Mouse (Mus musculus): Measurements from ENCODE around the gene Nrip2. TPM values are rescaled to one million over a fixed set of nuclear protein-coding genes. Genes with fewer than 3 reads are reported as not detected.
A peak's percentile ranks its signal among the peaks of the same experiment; 100 is the strongest.

The Nrip2 gene
- polyA plus RNA-seq, 1 experiment from 2014 or later, result 6.1 TPM

DNA sequence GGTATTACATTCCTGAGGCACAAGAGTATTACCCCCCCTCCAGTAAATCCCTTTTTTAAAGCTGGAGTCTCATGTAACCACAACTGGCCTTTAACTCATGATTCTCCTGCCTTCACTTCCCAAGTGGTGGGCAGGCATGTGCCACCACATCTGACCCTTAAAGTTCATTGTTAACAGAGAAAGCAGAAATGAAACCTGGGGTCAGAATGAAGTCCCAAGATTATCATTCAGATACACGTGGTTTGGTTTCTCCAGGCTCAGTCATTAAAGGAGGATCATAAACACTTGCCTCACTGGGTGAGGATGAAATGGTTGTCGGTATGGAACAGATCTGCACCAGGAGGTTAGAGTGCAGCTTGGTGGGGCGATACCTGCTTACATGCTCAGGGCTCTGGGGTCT is 17.8 kb upstream of the Nrip2 start:
- Histone ChIP-seq H3K36me3 (ENCODE audit: control insufficient read depth, insufficient read depth, low read length) (peaks cover 3% of the 10 kb centered on the region; the same call in 1 of the 2 replicates), H3K4me3 (ENCODE audit: low read depth, low read length) (no peak overlapping the region), H3K27me3 (replicated peaks; ENCODE audit: control insufficient read depth, insufficient read depth, low read length) (no peaks in the 10 kb centered on the region), H3K9me3 (ENCODE audit: control insufficient read depth, low read length) (no peaks in the 10 kb centered on the region), H3K9ac (ENCODE audit: low read length) (no peak overlapping the region), H3K4me2 (ENCODE audit: low read length) (no peak overlapping the region), H3K4me1 (replicated peaks; ENCODE audit: control insufficient read depth, insufficient read depth, low read length) (no peaks in the 10 kb centered on the region), H3K27ac (ENCODE audit: low read depth) (no peak overlapping the region)
- ATAC-seq (replicated peaks; ENCODE audit: low FRiP score, low TSS enrichment, low read depth), result no peak
- WGBS, result 70% methylated on average over 3 of the region's 3 CpGs
- DNase-seq (ENCODE audit: low spot score), result no peak

DNA sequence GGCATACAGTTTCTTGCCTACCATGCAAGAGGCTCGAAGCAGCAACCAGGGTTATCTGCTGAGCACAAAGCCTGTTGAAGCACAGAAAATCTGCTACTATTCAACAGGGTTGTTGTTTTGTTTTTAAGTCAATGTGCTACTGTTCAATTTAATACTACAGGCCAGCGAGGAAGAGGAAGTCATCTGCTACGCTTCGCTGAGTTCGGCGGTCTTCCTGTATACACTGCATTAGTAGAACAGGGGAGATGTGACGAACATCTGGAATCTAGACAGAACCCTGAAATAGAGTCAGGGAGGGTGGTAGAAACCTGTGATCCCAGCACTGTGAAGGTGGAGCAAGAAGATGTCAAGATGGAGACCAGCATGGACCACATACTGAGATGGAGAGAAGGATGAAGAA is 15.3 kb upstream of the Nrip2 start:
- 79% methylated on average over 7 of the region's 7 CpGs for WGBS
- H3K27ac ChIP-seq (ENCODE audit: low read depth), result no peak overlapping the region
- ATAC-seq (replicated peaks; ENCODE audit: low FRiP score, low TSS enrichment, low read depth), result no peak

GRCm38 (mm10) chr6:128385026-128385425 is 14.1 kb upstream of the Nrip2 start:
- ATAC-seq (replicated peaks; ENCODE audit: low FRiP score, low TSS enrichment, low read depth) (no peak), DNase-seq (ENCODE audit: low spot score) (no peak)
- WGBS, result 67% methylated on average over 1 of the region's 1 CpGs
- no peak overlapping the region for H3K4me3 ChIP-seq (ENCODE audit: low read depth, low read length)
- no peaks in the 10 kb centered on the region for H3K4me1 ChIP-seq (replicated peaks; ENCODE audit: control insufficient read depth, insufficient read depth, low read length)
- H3K4me2 ChIP-seq (ENCODE audit: low read length), result no peak overlapping the region
- no peaks in the 10 kb centered on the region for H3K36me3 ChIP-seq (ENCODE audit: control insufficient read depth, insufficient read depth, low read length)
- H3K27me3 ChIP-seq (replicated peaks; ENCODE audit: control insufficient read depth, insufficient read depth, low read length), result no peaks in the 10 kb centered on the region
- H3K27ac ChIP-seq (ENCODE audit: low read depth), result no peak overlapping the region
- H3K9me3 ChIP-seq (ENCODE audit: control insufficient read depth, low read length), result no peaks in the 10 kb centered on the region
- H3K9ac ChIP-seq (ENCODE audit: low read length), result no peak overlapping the region

More for the DNA sequence above, 15.3 kb upstream of the Nrip2 start:
- no peak overlapping the region for H3K4me3 ChIP-seq (ENCODE audit: low read depth, low read length)
- H3K27me3 ChIP-seq (replicated peaks; ENCODE audit: control insufficient read depth, insufficient read depth, low read length), result no peaks in the 10 kb centered on the region
- DNase-seq (ENCODE audit: low spot score), result no peak
- H3K36me3 ChIP-seq (ENCODE audit: control insufficient read depth, insufficient read depth, low read length), result no peaks in the 10 kb centered on the region
- no peaks in the 10 kb centered on the region for H3K9me3 ChIP-seq (ENCODE audit: control insufficient read depth, low read length)
- H3K9ac ChIP-seq (ENCODE audit: low read length), result no peak overlapping the region
- no peak overlapping the region for H3K4me2 ChIP-seq (ENCODE audit: low read length)
- no peaks in the 10 kb centered on the region for H3K4me1 ChIP-seq (replicated peaks; ENCODE audit: control insufficient read depth, insufficient read depth, low read length)

DNA sequence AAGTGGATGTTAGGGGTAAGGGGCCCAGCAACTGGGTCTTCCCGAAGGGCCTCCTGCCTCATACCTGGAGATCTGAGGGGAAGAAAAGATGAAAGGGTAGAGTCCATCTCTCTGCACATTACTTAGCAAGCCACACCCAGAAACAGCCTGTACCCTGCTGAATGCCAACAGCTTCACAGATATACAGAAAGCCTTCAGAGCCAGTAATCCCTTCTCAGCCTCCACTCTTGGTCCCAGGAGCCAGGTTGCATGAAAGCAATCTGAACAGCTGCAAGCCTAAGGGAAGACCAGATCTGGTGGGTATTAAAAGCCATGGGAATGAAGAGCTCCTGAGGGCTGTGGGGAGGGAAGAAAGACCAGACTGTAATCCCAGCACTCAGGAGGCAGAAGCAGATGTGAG is 9.9 kb upstream of the Nrip2 start:
- H3K9ac ChIP-seq (ENCODE audit: low read length), result no peak overlapping the region
- 86% methylated on average over 1 of the region's 1 CpGs for WGBS
- no peak overlapping the region for H3K4me2 ChIP-seq (ENCODE audit: low read length)
- ATAC-seq (replicated peaks; ENCODE audit: low FRiP score, low TSS enrichment, low read depth) (no peak), DNase-seq (ENCODE audit: low spot score) (no peak)
- no peak overlapping the region for H3K4me3 ChIP-seq (ENCODE audit: low read depth, low read length)
- no peaks in the 10 kb centered on the region for H3K27me3 ChIP-seq (replicated peaks; ENCODE audit: control insufficient read depth, insufficient read depth, low read length)
- no peak overlapping the region for H3K27ac ChIP-seq (ENCODE audit: low read depth)
- H3K36me3 ChIP-seq (ENCODE audit: control insufficient read depth, insufficient read depth, low read length), result no peaks in the 10 kb centered on the region
- no peaks in the 10 kb centered on the region for H3K4me1 ChIP-seq (replicated peaks; ENCODE audit: control insufficient read depth, insufficient read depth, low read length)
- H3K9me3 ChIP-seq (ENCODE audit: control insufficient read depth, low read length), result no peaks in the 10 kb centered on the region

GRCm38 (mm10) chr6:128390683-128391082 is 8.4 kb upstream of the Nrip2 start:
- Histone ChIP-seq H3K27ac (ENCODE audit: low read depth) (no peak overlapping the region), H3K36me3 (ENCODE audit: control insufficient read depth, insufficient read depth, low read length) (no peaks in the 10 kb centered on the region), H3K9me3 (ENCODE audit: control insufficient read depth, low read length) (no peaks in the 10 kb centered on the region), H3K4me2 (ENCODE audit: low read length) (no peak overlapping the region), H3K4me3 (ENCODE audit: low read depth, low read length) (no peak overlapping the region), H3K9ac (ENCODE audit: low read length) (no peak overlapping the region), H3K4me1 (replicated peaks; ENCODE audit: control insufficient read depth, insufficient read depth, low read length) (no peaks in the 10 kb centered on the region), H3K27me3 (replicated peaks; ENCODE audit: control insufficient read depth, insufficient read depth, low read length) (no peaks in the 10 kb centered on the region)
- no peak for DNase-seq (ENCODE audit: low spot score)
- ATAC-seq (replicated peaks; ENCODE audit: low FRiP score, low TSS enrichment, low read depth), result no peak
- 64% methylated on average over 1 of the region's 1 CpGs for WGBS

GRCm38 (mm10) chr6:128397574-128398261 is 1.4 kb upstream of the Nrip2 start:
- Histone ChIP-seq H3K9me3 (ENCODE audit: control insufficient read depth, low read length) (no peaks in the 10 kb centered on the region), H3K4me1 (replicated peaks; ENCODE audit: control insufficient read depth, insufficient read depth, low read length) (peaks cover 8% of the 10 kb centered on the region; the same call in 1 of the 2 replicates), H3K27me3 (replicated peaks; ENCODE audit: control insufficient read depth, insufficient read depth, low read length) (no peaks in the 10 kb centered on the region), H3K4me2 (ENCODE audit: low read length) (no peak overlapping the region), H3K4me3 (ENCODE audit: low read depth, low read length) (no peak overlapping the region), H3K27ac (ENCODE audit: low read depth) (no peak overlapping the region), H3K9ac (ENCODE audit: low read length) (no peak overlapping the region), H3K36me3 (ENCODE audit: control insufficient read depth, insufficient read depth, low read length) (no peaks in the 10 kb centered on the region)
- WGBS, result 64% methylated on average over 7 of the region's 7 CpGs
- DNase-seq (ENCODE audit: low spot score) (no peak), ATAC-seq (replicated peaks; ENCODE audit: low FRiP score, low TSS enrichment, low read depth) (no peak)

- H3K36me3 ChIP-seq (ENCODE audit: control insufficient read depth, insufficient read depth, low read length), result no peaks in the 10 kb centered on the region
- 16% methylated on average over 15 of the region's 21 CpGs for WGBS
- DNase-seq (ENCODE audit: low spot score), result peak; percentile 80
- peak; percentile 80 for ATAC-seq (replicated peaks; ENCODE audit: low FRiP score, low TSS enrichment, low read depth)
- H3K27ac ChIP-seq (ENCODE audit: low read depth), result peak overlapping the region; percentile 12; the same call in 1 of the 2 replicates
- H3K9ac ChIP-seq (ENCODE audit: low read length), result peak overlapping the region; percentile 37; the same call in 1 of the 2 replicates
- H3K4me2 ChIP-seq (ENCODE audit: low read length), result peak overlapping the region; percentile 57
- peaks cover 8% of the 10 kb centered on the region; the same call in 1 of the 2 replicates for H3K4me1 ChIP-seq (replicated peaks; ENCODE audit: control insufficient read depth, insufficient read depth, low read length)
- no peaks in the 10 kb centered on the region for H3K27me3 ChIP-seq (replicated peaks; ENCODE audit: control insufficient read depth, insufficient read depth, low read length)
- H3K4me3 ChIP-seq (ENCODE audit: low read depth, low read length), result peak overlapping the region; percentile 25
- H3K9me3 ChIP-seq (ENCODE audit: control insufficient read depth, low read length), result no peaks in the 10 kb centered on the region
Observed at GRCm38 (mm10) chr6:128399421-128400185, 507 bp downstream of the Nrip2 start.

GRCm38 (mm10) chr6:128404708-128405107 is 5.6 kb downstream of the Nrip2 start:
- no peak for ATAC-seq (replicated peaks; ENCODE audit: low FRiP score, low TSS enrichment, low read depth)
- H3K36me3 ChIP-seq (ENCODE audit: control insufficient read depth, insufficient read depth, low read length), result peaks cover 34% of the 10 kb centered on the region
- H3K27me3 ChIP-seq (replicated peaks; ENCODE audit: control insufficient read depth, insufficient read depth, low read length), result no peaks in the 10 kb centered on the region
- no peak overlapping the region for H3K4me3 ChIP-seq (ENCODE audit: low read depth, low read length)
- H3K4me1 ChIP-seq (replicated peaks; ENCODE audit: control insufficient read depth, insufficient read depth, low read length), result peaks cover 7% of the 10 kb centered on the region; the same call in 1 of the 2 replicates
- no peak for DNase-seq (ENCODE audit: low spot score)
- H3K9ac ChIP-seq (ENCODE audit: low read length), result no peak overlapping the region
- whole genome bisulfite sequencing, result 51% methylated on average over 5 of the region's 5 CpGs
- H3K4me2 ChIP-seq (ENCODE audit: low read length), result no peak overlapping the region
- no peak overlapping the region for H3K27ac ChIP-seq (ENCODE audit: low read depth)
- no peaks in the 10 kb centered on the region for H3K9me3 ChIP-seq (ENCODE audit: control insufficient read depth, low read length)
